Mouse (Mus musculus): Measurements from ENCODE around the gene Oprm1.

DNA sequence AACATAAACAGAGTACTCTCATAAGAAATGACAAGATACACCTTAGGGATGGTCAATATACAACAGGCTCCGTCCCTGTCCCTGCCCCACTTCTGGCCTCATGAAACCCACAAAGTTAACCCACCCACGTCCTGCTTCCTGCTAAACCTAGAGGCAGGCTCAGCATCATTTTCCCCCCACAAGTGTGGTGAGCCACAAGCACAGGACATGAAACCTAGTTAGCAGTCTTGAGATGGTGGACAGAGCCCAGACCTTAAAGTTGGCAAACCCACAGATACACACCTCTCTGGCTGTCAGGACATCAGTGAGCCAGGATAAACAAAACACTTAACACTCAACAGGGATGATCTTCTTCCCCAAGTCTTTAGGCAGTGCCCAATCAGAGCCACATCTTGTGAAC, 198.1 kb downstream of the Oprm1 start:
- TF ChIP-seq MAX (IDR thresholded peaks at IDR 0.05; ENCODE audit: low read depth), result no peak
- TF ChIP-seq TCF3 (IDR thresholded peaks at IDR 0.05; ENCODE audit: insufficient read length, low read depth), result no peak
- no peak for TF ChIP-seq POLR2A (IDR thresholded peaks at IDR 0.05; ENCODE audit: insufficient read length, low read depth)
- no peak for TF ChIP-seq E2F4 (IDR thresholded peaks at IDR 0.05; ENCODE audit: insufficient read depth)
- no peak for TF ChIP-seq TCF12 (IDR thresholded peaks at IDR 0.05; ENCODE audit: insufficient read depth, poor library complexity, severe bottlenecking)
- no peak for TF ChIP-seq CEBPB (IDR thresholded peaks at IDR 0.05; ENCODE audit: insufficient read depth, poor library complexity, severe bottlenecking)
